Mouse (Mus musculus) midbrain, embryonic 16.5 days (tissue): ENCODE measurements around the gene Gm826. TPM values are rescaled to one million over a fixed set of nuclear protein-coding genes. Genes with fewer than 3 reads are reported as not detected.

ENCODE experiments used
- ATAC-seq: fragments of 200-750 bp; cut with Nextera tagmentation; 2 replicates; pipeline ENCODE4 v1.8.0; 2017; ENCODE audit warnings: moderate TSS enrichment
- H3K27ac ChIP-seq: fragments of 300-500 bp; sonication (generic); 2 replicates; pipeline ENCODE4 v1.5.1; 2014; ENCODE audit warnings: mild to moderate bottlenecking, low read length, mixed read lengths
- H3K27me3 ChIP-seq: fragments of 300-500 bp; sonication (generic); 2 replicates; pipeline ENCODE4 v1.6.1; 2014; ENCODE audit warnings: low read depth, low read length, mixed read lengths; ENCODE audit not compliant: control insufficient read depth, insufficient read depth
- H3K36me3 ChIP-seq: fragments of 300-500 bp; sonication (generic); 2 replicates; pipeline ENCODE4 v1.6.1; 2014; ENCODE audit warnings: mild to moderate bottlenecking, low read length, moderate library complexity, mixed read lengths; ENCODE audit not compliant: control insufficient read depth, insufficient read depth
- H3K4me1 ChIP-seq: fragments of 300-500 bp; sonication (generic); 2 replicates; pipeline ENCODE4 v1.6.1; 2014; ENCODE audit warnings: mild to moderate bottlenecking, low read length, mixed read lengths; ENCODE audit not compliant: control insufficient read depth, insufficient read depth
- H3K4me2 ChIP-seq: fragments of 300-500 bp; sonication (generic); 2 replicates; pipeline ENCODE4 v1.6.1; 2014; ENCODE audit warnings: mild to moderate bottlenecking, low read length, mixed read lengths
- H3K4me3 ChIP-seq: fragments of 300-500 bp; sonication (generic); 2 replicates; pipeline ENCODE4 v1.5.1; 2014; ENCODE audit warnings: low read depth, mild to moderate bottlenecking, low read length, moderate library complexity, mixed read lengths
- H3K9ac ChIP-seq: fragments of 300-500 bp; sonication (generic); 2 replicates; pipeline ENCODE4 v1.6.1; 2014; ENCODE audit warnings: low read depth, low read length, mixed read lengths
- H3K9me3 ChIP-seq: fragments of 300-500 bp; sonication (generic); replicated peaks from 2 replicates; pipeline ENCODE4 v1.6.1; 2014; ENCODE audit warnings: mild to moderate bottlenecking, low read length, mixed read lengths; ENCODE audit not compliant: control insufficient read depth, poor library complexity, severe bottlenecking
- WGBS: fragments of 180-500 bp; shearing (Covaris S2); extraction: QIAGEN DNeasy Blood & Tissue Kit; methylation state at CpG from one replicate; pipeline ENCODE4 v1.1.7; 2014; 5-methylcytosine and 5-hydroxymethylcytosine counted together
- polyA plus RNA-seq: library from polyadenylated mRNA; unstranded; fragments of >200 nt; fragmentation: Nextera tagmentation; extraction: Ambion mirVana; gene quantifications from 2 replicates; pipeline ENCODE4 v1.2.1, GENCODE M21; 2015

The Gm826 gene
- polyA plus RNA-seq, 1 experiment from 2014 or later = not detected

DNA sequence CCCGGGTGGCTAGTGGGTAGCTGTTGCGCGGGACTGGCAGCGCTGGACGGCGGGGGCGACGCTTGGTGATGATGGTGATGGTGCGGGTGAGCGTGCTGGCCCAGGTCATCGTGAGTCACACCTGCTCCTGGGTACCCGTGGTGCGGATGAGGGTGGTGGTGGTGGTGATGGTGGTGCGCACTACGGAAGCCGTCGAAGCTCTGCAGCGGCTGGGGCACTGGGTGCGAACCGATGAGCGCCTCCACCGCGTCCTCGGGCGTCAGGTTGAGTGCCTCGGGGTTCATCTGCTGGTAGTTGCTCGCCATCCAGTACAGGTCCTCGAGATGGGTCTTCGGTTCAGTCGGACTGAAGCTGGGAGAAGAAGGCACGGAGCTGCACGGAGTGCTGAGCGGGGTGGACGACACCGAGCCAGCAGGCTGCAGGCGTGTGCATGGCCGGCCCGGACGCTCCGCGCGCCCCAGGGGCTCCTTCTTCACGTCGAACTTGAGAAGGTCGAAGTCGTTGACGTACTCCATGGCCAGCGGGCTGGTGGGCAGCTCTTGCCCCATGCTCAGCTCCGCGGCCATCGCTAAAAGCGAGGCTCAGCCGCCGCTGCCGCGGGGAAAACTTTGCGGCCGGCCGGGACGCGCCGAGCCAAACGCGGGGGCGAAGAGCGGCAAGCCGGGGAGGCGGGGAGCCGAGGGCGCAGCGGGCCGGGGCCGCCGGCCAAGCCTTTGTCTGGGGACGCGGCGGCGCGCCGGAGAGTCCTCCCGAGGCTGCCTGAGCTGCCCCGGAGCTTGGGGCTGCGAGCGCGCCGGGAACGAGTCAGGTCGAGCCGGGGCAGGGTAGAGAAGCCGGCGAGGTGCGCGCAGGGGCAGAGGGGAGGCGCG, 32.4 kb upstream of the Gm826 start:
- no peaks in the 10 kb centered on the region for H3K9me3 ChIP-seq
- peak; percentile 36; the same call in 1 of the 2 replicates for ATAC-seq
- peaks cover 53% of the 10 kb centered on the region for H3K27me3 ChIP-seq
- peak overlapping the region; percentile 91 for H3K4me2 ChIP-seq
- 1% methylated on average over 83 of the region's 95 CpGs for WGBS
- H3K9ac ChIP-seq = peak overlapping the region; percentile 67
- peak overlapping the region; percentile 78 for H3K27ac ChIP-seq
- H3K4me3 ChIP-seq = peak overlapping the region; percentile 61
- H3K36me3 ChIP-seq = no peaks in the 10 kb centered on the region
- peaks cover 28% of the 10 kb centered on the region for H3K4me1 ChIP-seq

DNA sequence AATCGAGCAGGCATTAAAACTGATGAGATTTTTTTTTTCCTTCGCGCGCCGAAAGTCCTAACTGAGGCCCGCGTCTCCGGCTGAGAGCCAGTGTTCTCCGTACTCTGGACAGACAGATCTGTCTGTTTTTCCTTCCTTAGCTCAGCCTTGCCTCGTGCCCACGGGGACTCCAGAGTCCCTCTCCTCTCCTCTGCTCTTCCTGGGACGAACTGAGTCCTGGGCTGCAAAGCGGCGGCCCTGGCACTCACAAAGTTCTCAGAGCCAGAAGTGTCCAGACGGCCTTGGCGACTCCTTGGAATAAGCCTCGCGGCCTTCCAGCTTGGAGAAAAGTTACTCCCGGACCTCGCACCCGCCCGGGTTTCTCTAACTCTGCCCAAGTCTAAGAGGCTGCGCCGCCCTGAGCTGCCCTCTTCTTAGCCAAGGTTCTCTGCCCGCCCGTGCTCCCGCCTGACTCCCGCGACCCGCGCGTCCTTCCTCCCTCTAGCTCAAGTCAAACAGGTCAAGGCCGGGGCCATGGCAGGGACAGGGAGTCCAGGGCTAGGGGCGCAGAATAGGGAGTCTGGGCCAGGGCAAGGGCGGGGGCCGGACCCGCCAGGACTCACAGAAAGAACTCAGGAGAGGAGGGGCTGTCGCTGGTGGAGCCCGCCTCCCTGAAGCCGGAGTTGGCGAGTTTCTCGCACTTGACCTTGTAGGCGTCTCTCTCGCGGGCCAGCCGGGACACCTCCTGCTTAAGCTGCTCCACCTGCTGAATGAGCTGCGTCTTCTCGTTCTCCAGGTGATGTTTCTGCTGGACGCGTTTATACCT, 31.3 kb upstream of the Gm826 start:
- peaks cover 30% of the 10 kb centered on the region for H3K4me1 ChIP-seq
- ATAC-seq = no peak

DNA sequence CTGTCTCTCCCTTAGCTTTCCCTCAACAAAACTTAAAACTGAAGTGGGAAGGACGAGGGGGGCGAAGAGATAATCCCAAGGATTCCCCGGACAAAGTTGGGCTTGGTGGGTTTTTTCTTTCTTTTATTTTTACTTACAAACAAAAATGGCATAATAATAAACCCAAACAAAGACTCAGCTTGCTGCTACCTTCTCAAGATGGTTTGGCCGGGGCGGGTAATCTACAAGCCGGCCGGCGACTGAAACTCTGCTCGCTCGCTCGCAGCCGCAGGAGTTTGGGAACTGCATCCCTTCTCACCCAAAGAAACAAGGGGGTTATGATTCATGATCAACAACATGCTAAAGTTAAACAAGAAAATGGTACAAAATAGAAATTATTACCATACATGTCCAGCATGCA, 30.7 kb upstream of the Gm826 start:
- H3K9me3 ChIP-seq = no peaks in the 10 kb centered on the region
- H3K27me3 ChIP-seq = peaks cover 47% of the 10 kb centered on the region
- no peak overlapping the region for H3K9ac ChIP-seq
- H3K4me3 ChIP-seq = peak overlapping the region; percentile 61
- H3K27ac ChIP-seq = no peak overlapping the region
- no peak for ATAC-seq
- peaks cover 30% of the 10 kb centered on the region for H3K4me1 ChIP-seq
- WGBS = under 1% methylated on average over 12 of the region's 12 CpGs
- H3K36me3 ChIP-seq = no peaks in the 10 kb centered on the region
- peak overlapping the region; percentile 91 for H3K4me2 ChIP-seq

More for the DNA sequence above, 31.3 kb upstream of the Gm826 start:
- peak overlapping the region; percentile 61 for H3K4me3 ChIP-seq
- under 1% methylated on average over 50 of the region's 50 CpGs for WGBS
- no peaks in the 10 kb centered on the region for H3K9me3 ChIP-seq
- no peak overlapping the region for H3K27ac ChIP-seq
- H3K36me3 ChIP-seq = no peaks in the 10 kb centered on the region
- H3K9ac ChIP-seq = no peak overlapping the region; the same call in 1 of the 2 replicates
- peak overlapping the region; percentile 91 for H3K4me2 ChIP-seq
- peaks cover 47% of the 10 kb centered on the region for H3K27me3 ChIP-seq

DNA sequence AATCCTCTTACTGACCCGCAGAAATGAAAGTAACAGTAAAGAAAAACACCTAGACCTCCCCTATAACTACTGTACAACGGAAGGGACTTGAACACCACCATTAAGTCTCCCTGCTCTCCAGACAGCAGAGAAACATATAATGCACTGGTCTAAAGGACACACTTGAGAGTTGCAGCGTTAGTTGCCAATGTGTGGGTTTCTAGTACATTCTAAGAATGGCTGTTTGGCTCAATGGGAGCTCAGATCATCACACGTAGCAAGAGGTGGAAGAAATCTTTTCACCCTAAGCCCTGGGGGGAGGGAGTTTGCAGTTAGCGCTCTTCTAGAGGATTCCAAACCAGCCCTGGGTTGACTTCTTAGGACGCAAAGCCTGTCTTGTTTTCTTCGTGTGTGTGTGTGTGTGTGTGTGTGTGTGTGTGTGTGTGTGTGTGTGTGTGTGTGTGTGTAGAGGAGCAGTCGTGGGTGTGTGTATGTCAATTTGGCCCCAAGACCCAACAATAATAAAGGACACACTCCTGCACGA, 30.2 kb upstream of the Gm826 start:
- 2% methylated on average over 9 of the region's 9 CpGs for WGBS
- Histone ChIP-seq H3K27ac (no peak overlapping the region), H3K4me1 (peaks cover 31% of the 10 kb centered on the region), H3K9ac (no peak overlapping the region), H3K4me2 (peak overlapping the region; percentile 91), H3K36me3 (no peaks in the 10 kb centered on the region), H3K27me3 (peaks cover 44% of the 10 kb centered on the region), H3K4me3 (peak overlapping the region; percentile 61; the same call in 1 of the 2 replicates), H3K9me3 (no peaks in the 10 kb centered on the region)
- no peak for ATAC-seq

DNA sequence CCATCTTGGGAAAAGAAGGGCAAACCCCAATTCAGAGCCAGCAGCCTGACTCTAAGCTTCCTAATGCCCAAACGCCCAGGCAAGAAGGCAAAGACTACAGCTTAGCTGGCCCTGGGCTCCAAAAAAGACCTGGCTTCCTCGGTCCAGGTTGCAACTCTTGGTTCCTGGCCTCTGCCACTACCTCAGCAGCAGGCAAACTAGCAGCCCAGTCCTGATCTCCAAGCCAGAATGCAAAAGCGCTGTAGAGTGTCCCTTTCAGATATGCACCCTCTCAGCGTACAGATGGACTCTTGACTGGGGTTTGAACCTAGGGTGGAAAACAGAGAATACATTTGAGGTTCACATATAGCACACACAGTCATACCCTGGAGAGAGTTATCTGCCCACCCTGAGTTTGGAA, 29.2 kb upstream of the Gm826 start:
- H3K27ac ChIP-seq = no peak overlapping the region
- no peak overlapping the region for H3K9ac ChIP-seq
- H3K4me3 ChIP-seq = no peak overlapping the region
- peaks cover 49% of the 10 kb centered on the region for H3K27me3 ChIP-seq
- ATAC-seq = no peak
- H3K9me3 ChIP-seq = no peaks in the 10 kb centered on the region
- 31% methylated on average over 4 of the region's 4 CpGs for WGBS
- peaks cover 27% of the 10 kb centered on the region for H3K4me1 ChIP-seq
- H3K4me2 ChIP-seq = no peak overlapping the region
- H3K36me3 ChIP-seq = no peaks in the 10 kb centered on the region

DNA sequence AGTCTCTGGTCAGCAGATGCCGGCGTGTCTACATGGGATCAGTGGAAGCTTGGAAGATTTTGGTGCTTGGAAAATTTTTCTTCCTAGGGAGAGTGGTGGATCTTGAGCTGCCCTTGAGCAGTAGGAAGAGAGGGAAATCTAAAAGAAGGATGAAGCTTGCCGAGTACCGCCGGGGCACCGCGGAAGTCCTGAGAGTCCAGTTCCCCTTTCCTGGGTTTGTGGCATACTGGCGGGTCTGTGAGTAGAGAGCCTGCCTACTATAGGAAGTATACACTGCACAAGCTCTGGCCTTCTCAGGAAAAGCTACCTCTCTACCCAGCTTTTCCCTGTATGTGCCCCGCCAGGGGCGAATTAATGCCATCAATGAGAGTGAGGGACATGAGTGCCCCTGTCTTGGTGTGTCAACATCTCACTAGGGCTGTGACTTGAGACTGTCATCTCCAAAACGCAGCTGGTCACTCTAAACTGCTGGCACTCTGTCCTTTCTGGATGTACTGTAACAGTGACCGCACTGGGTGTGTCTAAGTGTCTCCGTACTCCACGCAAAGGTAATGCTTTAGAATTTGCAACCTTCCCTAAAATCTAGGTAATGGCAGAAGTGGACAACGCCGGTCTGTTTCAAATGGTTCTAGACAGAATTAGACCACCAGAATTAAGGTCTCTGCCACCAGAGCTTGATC, 27.6 kb upstream of the Gm826 start:
- Histone ChIP-seq H3K4me3 (no peak overlapping the region), H3K4me1 (peaks cover 28% of the 10 kb centered on the region), H3K36me3 (no peaks in the 10 kb centered on the region), H3K27ac (no peak overlapping the region), H3K9me3 (no peaks in the 10 kb centered on the region), H3K9ac (no peak overlapping the region), H3K27me3 (peaks cover 47% of the 10 kb centered on the region), H3K4me2 (no peak overlapping the region)
- 14% methylated on average over 16 of the region's 16 CpGs for WGBS
- no peak for ATAC-seq

DNA sequence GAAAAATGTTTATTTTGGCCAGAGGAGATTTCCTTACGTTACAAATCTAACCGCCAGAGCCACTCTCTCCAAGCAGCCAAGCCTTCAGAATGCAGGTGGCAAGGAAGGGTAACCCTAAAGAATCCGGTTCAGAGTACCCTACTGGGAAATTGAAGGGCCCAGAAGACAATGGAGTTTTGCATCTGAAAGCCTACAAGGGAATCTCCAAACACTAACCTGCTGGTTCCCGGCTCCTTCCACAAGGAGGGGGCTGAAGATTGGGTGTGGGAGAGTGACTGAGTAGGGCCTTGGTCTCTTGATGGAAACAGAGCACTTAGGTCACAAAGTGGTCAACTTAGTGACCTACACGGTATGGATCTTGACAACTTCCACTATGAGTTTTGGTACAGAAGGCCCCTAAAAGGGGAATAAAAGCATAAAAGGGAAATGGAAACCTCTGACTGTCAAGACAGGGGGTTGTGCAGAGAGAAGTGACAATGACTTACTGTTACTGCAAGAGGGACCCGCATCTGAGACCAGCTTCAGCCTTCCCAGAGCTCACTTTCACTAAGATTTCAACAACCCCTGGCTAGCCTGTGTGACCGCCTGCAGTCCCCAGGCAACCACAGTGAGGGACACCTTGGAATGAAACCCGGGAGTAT, 26.4 kb upstream of the Gm826 start:
- no peak overlapping the region for H3K4me3 ChIP-seq
- H3K4me1 ChIP-seq = peaks cover 19% of the 10 kb centered on the region
- H3K4me2 ChIP-seq = no peak overlapping the region
- no peak overlapping the region for H3K9ac ChIP-seq
- WGBS = 13% methylated on average over 8 of the region's 8 CpGs
- peaks cover 44% of the 10 kb centered on the region for H3K27me3 ChIP-seq
- ATAC-seq = no peak
- no peaks in the 10 kb centered on the region for H3K9me3 ChIP-seq
- no peaks in the 10 kb centered on the region for H3K36me3 ChIP-seq
- no peak overlapping the region for H3K27ac ChIP-seq

DNA sequence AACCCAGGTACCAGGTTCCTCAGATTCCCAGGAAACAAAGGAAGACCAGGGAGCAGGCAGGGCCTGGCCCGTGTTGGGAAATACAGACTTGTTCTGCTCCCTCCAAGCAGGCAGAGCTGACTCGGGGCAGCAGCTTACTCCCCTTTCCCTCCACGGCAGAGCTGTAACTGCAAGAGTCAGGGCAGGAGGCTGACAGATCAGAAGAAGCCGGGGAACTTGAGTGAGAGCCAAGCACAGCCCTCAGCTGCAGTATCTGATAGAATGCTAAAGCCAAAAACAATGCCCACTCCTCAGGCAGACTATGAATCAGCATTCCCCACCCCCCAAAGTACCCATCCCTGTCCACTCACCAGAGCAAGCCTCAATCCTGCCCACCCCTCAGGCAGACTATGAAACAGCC, 24.9 kb upstream of the Gm826 start:
- Histone ChIP-seq H3K36me3 (no peaks in the 10 kb centered on the region), H3K27me3 (peaks cover 44% of the 10 kb centered on the region), H3K4me1 (peaks cover 13% of the 10 kb centered on the region), H3K4me3 (no peak overlapping the region), H3K4me2 (no peak overlapping the region), H3K27ac (no peak overlapping the region), H3K9ac (no peak overlapping the region), H3K9me3 (no peaks in the 10 kb centered on the region)
- 4% methylated on average over 4 of the region's 4 CpGs for WGBS
- ATAC-seq = no peak
